Mouse (Mus musculus) telencephalon, adult 2 months (tissue): ENCODE measurements at regions not wholly inside any gene's neighbourhood (a gene's known extent, or its start where the extent isn't known, plus 50 kb on each side); places are given as distances from the start of the nearest gene placed in this dataset.

Source experiments
- DNase-seq: peaks from one replicate; pipeline ENCODE4 v3.0.0-alpha.2; 2011; ENCODE audit warnings: low read depth, low spot score

DNA sequence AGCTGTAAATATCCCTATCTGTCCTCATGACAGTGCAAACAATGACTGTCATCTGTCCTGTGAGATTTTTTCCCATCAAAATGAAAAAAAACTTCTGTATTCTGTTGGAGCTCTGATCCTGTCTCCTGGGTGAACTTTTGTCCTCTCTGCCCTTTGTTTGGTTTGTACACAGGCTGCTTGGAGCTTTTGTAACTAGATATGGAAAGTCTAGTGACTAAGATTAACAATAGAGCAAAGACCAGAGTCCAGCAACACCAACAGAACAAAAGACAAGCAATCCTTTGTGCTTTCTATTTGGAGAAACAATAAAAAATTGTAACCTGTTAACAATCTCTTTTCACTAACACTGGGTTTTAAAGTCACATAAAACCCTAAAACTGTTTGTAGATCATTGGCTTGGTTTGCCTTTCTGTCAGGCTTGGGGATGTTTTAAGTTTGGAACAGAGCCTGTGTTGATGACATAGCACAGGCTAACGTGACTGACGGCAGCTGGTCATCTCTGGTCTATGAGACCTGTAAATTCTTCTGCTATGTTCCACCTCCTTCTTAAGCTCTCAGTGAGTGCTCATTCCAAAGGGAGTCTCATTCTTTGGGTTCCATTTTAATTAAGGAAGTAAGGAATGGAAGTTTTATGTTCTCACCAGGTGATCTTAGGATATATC, 219.8 kb downstream of the Gm9733 start:
- peak; percentile 73 for DNase-seq

DNA sequence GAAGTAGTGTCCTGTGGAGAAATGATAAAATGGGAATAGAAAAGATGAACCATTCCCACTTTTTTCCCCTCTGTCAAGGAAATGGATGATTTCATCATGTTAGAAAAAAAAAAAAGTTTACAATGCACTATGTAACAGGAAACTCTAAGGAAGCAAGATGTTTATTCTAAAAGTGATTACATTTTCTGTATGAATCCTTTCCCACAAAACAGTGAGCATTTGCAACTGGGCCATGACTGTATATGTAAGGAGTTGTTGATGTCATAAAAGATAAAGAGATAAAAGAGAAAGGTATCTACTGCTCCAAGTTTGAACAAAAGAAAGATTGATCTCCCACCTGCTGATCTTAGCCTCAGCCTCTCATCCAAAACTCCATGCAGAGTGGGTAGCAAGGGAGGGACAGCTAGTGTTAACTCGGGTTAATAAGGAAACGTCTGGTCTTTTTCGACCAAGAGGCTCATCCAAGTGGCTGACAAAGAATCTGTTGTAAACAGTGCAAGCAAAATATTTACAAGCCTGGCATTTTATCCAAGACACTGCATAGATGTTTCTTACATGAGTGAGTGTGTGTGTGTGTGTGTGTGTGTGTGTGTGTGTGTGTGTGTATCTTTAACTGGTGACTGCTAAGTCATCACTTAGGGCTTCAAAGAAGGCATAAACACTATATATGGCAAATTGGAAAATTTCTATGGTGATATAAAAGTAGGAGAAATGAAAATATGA, 213.3 kb downstream of the Gm9733 start:
- no peak for DNase-seq

DNA sequence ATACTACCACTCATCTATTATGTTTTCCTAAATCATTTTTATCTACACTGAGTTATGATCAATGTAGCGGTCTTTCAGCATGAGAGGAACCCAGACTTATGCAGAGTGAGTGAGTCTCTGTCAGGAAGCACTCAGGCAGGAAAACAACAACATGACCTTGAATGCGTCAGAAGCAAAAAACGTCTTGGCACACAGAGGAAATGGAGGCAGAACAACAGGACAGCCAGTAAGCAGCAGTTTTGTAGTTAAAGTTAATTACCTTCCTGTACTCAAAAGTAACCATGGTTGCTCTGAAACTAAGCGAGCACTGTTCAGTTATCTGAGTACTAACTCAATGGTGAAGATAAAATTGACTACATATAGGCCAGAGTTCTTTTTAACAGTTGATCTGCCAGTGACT, 205.4 kb downstream of the Gm9733 start:
- DNase-seq: no peak

DNA sequence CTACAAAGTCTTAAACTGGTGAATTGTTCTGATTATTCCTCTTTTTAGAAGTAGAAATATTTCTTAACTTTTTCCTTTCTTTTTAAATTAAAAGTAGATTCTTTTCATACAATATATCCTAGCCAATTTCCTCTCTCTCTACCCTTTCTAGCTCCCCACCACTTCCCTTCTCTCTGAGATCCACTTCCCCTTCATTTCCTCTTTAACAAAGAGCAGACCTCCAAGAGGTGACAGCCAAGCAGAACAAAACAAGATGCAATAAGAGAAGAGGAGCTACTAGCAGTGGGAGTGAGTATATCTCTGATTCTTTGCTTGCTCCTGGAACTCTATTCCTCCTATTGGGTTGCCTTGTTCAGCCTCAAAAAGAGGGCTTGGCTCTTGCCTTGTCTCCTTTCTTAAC, 203.7 kb downstream of the Gm9733 start:
- no peak for DNase-seq

DNA sequence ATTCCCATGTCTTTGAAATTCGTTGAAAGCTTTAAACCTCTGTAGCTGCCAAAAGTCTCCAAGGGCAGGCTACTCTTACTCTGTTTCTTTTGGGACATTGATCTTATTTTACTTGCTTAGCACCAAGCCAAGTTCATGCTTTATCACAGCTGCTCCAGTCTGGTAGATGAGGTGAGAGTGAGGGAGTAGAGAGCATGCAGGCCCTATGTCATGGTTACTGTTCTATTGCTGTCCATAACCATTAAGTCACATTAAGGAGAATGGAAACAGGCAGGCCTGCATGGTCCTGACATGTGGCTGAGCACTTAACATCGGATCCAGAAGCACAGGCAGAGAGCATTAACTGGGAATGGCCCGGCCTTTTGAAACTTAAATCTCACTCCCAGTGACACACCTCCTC, 203.1 kb downstream of the Gm9733 start:
- DNase-seq: no peak

DNA sequence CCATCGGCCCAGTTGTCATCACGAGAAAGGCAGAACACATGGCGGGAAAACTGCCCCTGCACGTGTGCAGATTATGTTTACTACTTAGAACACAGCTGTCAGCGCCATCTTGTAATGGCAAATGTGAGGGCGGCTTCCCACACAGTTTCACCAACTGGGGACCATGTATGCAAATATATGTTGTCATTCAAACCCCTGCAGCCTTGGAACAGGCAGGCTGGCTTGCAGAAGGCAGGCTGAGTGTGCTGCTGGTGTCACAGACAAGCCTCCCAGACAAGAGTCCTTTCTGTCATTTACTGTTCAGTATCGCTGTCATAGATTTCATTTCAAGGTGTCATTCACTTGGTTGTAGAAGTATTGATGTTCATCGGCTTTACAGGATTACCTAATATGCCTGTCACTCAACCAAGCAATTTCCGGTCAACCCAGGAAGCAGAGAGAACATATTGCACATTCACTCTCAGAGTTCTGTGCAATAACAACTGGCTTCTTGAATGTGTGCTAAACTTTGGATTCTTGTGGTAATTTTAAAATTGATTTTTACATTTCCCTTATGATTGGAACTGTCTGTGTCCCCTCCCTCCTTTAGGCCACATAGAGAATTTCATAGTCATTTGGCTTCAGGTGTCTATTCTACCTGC, 202.3 kb downstream of the Gm9733 start:
- DNase-seq: no peak

DNA sequence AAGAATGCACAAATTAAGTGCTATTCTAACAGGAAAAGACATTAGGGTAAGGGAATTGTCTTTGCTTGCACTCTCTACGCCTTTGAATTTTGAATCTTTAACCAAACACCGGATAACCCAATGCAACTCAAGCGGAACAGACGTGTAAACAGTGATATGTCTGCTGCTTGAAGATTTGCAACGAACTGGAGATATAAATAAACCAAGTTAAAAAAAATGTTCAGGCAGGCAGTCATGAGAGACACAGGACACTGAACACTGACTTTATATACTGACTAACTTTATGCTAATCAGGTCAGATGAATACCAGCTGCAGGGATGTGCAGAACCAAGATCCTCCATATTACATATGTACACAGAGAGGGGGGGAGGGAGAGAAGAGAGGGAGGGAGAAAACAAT, 200.0 kb downstream of the Gm9733 start:
- DNase-seq: no peak

DNA sequence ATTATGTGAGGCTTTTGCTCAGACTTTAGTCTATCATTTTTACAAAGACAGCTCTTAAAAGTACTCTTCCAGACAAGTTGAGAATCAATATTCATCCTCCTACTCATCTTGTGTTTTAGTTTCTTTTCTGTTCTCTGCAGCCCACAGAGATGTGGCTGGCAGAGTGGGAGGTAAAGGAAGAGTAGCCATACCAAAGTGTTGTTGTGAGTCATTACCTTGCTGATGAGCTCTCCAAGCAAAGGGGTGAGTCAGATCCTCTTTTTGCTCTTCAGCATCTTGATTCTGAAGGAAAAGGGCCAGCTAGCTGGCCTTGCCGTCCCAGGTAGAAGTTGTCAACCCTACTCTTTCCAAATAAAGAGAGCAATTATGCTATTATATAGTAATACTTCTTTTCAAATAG, 192.6 kb downstream of the Gm9733 start:
- peak; percentile 38 for DNase-seq

DNA sequence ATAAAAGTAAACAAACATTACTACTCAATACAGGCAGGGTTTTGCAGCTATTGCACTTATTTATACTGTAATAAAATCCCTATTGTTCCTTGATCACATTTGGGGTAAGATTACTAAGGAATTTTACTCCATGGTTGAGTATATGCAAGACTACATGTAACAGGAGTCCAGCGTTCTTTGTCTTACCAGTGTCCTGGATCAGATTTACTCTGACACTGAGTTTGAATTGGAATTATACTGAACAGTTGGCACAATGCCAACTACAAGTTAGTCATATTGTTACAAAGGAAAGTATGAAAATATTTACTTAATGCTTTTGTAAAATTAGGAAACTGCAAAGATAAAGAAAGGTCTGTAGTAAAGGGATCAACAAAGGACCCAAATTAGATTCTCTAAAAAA, 178.4 kb downstream of the Gm9733 start:
- peak; percentile 2 for DNase-seq

DNA sequence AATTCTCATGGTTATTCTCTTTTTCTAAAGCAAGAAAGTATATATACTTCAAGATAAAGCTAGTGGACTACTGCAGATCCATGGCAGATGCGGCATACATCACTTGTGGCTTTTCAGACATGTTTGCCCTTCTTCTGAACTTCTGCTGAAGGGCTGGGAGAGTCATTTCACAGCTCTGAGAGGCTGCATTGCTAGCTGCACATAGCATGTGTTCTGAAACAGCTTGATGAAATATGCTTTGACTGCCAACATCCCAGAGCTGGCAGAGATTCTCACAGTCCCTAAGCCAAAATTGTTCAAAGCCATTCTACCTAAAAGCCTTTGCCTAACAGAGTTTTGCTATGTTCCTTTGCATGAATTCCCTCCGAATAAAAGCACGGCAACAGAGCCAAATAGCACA, 177.9 kb downstream of the Gm9733 start:
- peak; percentile 85 for DNase-seq

DNA sequence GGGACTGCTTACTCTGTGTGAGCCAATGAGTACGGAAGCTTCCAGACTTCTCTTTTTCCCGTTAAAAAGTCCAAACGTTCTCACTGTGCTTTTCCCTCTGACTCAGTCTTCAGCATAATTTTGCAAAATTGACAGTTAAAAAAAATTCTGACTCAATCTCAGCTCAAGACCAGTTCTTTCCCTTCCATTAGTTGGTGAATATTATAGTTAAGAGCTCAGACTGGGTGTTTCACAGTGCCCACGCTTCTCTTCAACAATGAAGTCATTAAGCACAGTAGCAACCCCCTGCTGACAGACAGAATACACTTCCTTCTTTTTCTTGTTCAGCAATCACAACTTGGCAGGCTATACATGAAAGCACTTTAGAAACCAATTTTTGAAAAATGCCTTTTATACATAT, 175.4 kb downstream of the Gm9733 start:
- peak; percentile 54 for DNase-seq

DNA sequence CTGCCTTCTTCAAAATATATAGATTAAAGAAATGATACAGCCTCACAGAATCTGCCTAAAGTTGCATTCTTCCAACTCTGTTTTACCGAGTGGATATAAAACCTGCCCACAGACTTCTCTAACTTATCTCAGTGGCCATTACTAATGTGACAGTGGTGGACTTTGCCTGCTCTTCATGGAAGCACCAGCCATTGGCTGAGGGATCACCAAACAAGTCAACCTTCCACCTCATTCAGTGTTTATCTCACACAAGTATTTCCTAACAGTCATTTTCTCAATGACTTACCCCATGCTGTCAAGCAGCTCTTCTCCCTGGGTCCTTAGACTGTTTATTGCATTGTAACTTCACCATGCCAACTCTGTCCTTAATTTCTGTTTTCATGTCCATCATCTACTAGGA, 174.3 kb downstream of the Gm9733 start:
- no peak for DNase-seq

DNA sequence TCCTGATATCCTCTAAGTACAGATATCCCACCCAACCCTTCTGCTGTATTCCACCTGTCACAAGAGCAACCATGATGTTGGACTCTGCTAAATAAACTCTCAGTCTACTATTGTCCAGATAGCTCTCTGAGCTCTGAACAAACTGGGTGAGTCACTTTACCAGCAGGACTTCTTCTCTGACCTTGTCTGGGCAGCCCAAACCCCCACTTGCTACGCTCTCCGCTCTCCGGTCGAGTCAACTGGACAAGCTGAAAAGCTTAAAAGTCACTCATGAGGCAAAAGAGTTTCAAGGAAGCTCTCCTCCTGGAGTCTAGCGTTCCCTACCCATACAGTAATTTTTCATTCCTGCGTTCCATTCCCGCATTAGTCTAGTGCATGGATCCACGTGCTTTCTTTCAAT, 173.2 kb downstream of the Gm9733 start:
- DNase-seq: no peak

DNA sequence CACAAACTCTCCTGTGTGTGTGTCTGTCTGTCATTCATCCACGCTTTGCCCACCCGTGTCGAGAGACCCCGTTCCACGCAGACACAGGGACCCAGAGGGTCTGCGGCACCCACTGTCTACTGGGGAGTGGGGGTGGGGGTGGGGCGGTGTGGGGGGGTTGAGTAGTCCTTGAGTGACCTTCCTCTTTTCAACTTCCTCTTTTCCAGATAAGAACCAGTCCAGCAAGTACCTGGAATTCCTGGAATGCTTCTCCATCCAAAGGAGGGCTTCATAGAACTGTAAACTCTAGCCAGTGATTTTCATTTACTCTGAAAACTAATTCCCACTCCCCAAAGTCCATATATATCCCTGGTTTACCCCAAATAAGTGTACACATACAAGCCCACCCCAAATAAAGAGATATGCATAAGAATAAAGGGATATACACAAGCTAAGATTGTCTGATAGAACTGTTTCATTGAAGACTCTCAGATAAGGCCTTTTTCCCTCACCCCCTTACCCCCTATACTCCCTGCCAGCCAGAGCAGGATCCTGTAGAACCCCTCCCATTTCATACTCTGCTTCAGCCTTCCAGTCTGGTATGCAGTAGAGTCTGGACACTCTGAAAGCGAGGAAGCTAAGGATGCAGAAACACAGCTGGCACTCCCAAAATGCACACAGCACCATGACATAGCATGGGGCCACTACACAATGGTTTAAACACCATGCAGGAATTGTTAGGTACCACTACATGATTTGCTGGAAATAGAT, 172.0 kb downstream of the Gm9733 start:
- no peak for DNase-seq

DNA sequence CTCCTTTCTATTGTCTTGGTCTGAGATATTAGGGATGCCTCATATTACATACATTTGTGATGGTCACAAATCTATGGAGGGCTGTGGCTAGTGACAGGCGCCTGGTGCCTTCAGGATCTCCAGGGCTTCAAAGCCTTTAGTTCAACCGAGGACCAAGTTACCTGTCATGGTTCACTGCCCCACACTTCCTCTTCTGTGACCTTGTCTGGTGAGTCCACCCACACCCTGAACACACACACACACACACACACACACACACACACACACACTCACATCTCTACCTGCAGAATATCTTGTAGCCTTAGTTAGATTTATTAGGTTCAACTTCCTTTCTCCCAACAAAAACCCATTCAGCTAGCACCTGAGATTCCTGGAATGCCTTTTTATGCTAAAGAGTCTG, 156.3 kb downstream of the Gm9733 start:
- DNase-seq: no peak

DNA sequence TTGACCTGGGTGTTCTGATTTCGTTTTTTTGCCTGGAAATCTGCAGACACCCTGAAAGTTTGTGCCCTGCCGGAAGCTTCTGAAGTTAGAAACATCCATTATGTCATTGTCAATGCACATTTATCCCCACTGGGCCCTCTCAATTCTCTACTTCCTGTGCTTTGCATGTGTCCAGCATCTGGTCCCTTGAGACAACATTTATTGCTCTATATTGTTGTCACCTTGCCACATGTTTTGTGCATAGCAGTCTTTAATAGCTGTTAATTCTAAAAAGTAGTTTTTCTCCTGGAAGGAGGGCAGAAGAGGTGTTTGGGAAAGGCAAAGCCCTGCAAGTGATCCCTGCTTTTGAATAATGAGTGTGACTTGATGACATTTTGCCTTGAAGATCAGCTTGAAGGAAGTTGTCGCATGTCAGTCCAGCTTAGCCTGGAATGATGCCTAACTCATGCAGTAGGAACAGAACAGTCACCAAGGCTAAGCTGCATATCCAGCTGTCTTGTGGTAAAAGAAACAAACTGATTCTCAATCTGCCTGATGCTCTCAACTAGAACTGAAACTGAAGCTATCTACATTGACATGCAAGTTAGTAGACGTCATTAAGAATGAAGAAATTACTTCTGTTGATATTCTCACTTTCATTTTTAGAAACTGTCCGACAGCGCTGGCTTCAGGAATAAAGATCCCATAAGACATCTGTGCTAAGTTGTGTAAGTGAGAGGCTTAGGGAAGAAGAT, 152.9 kb downstream of the Gm9733 start:
- no peak for DNase-seq

DNA sequence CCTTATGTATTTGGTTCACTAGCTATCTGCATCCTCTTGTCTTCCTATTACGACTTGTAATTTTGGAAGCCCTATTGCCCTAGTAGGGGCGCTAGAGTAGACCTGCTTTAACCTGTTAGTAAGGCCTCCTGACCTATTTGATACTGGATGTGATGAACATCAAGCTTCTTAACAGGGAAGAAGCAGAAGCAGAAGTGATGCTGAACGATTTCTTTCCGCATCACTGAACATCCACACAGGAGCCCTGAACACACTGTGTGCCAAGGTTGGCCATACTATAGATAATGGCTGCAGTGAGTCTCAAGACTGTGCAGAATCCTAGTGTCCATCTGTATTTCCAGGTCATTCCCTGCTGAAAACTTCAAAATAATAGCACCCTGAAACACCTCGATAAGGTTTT, 151.0 kb downstream of the Gm9733 start:
- no peak for DNase-seq

DNA sequence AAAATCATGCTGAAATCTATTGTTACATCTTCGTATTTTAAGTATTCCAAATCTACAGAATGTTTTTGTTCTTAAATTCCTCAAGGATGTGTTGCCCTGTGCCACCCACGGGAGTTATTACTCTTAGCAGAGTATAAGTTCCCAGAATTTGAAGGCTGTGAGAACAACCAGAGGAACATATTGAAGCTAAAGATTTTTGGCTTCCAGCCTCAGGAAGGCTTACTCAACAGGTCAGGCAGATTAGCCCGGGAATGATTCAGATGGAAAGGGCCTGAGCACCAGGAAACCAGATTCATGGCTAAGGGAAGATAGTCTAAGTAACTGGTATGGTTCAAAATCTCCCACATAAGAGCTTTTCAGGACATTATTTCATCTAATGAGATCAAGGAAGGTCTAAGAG, 145.4 kb downstream of the Gm9733 start:
- peak; percentile 15 for DNase-seq

DNA sequence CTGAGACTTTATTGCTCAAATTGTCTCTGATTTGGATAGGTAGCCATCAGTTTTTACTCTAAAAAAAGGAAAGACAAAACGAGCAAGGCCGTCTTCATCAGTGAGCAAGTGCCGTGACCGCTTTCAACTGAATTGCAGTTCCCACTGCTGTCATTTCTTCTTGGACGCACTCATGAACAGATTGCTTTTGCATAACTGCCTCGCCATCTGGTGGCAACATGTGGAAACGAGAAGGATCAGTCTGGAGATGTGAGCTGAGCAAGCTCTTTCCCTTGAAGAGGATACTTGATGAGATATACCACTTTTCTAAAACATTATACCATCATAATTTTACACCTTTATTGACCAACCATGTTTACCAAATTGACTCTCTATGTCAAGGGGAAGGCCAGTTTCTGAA, 137.7 kb downstream of the Gm9733 start:
- peak; percentile 78 for DNase-seq

DNA sequence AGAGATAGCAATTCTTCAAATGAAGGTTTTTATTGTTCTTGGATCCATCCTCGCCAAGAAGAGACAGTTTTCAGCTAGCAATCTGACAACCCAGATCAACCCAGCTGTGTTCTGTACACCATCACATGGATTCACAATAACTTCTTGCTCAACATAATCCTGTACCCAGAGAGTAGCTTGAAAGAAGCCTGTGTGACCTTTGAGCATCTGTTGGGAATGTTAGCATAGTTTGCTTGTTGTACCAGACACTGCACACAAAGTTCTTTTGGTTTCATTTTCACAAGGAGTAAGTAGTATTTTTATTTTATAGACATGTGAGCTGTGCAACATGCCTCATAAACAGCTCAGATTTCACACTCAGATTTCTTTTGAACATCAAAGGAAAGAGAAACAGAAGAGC, 136.0 kb downstream of the Gm9733 start:
- peak; percentile 11 for DNase-seq

DNA sequence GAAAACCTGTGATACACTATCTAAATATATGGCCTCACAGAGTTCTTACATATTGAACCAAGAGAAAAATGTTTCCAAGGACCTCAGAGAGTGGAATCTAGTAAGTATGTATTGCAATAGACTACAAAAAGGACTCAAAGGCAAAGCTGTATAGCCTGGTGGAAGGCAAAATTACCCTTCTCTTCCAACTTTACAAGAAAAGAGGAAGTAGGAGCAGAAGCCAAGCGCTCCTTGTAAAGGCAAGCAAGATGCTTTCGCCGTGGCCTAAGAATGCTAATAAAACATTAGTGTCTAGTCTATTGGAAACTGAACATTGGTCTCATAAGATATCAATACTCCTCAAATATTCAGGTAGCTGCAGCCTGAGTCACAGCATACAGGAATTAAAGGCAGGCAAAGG, 134.0 kb downstream of the Gm9733 start:
- no peak for DNase-seq

DNA sequence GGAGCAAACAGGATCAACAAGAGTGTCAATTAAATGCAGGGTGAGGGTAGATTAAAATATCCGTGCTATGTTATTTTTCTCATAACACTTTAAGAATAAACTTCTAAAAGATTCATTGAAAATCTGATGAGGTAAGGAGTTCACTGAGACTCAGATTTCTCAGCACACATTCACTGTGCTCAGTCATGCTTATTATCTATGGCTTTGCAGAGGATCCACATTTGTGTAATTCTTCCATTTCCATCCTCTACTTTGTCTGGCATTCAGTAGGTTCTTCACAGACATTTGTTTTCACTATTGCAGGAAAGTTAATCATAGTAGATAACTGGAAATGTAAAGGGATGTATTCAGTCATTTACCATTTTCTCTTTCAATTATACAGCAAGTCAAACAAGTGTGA, 131.8 kb downstream of the Gm9733 start:
- DNase-seq: no peak
